Mouse (Mus musculus): ENCODE measurements around the gene Itpr2. TPM values are rescaled to one million over a fixed set of nuclear protein-coding genes. Genes with fewer than 3 reads are reported as not detected.

The Itpr2 gene
- polyA plus RNA-seq, 1 experiment = 2.6 TPM

DNA sequence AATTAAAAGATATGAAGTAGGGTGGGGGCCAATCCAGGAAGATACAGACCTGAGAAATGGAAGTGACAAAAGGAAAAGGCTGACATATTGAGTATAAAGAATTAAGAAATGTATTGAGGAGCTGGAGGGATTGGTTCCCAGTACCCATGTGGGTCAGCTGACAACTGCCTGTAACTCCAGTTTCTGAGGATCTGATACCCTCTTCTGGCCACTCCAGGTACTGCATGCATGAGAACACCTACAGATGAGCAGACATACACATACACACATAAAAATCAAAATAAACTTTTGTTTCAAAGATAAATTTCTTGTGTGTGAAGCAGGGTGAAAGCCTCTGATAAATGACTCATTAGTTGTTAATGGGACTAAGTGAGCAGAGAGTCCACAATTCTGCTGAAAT is 203.3 kb downstream of the Itpr2 start:
- TF ChIP-seq MYOG (IDR thresholded peaks at IDR 0.05; ENCODE audit: control insufficient read depth, extremely low read depth, insufficient read length) (no peak), MAX (IDR thresholded peaks at IDR 0.05) (no peak), FOSL1 (IDR thresholded peaks at IDR 0.05; ENCODE audit: insufficient read depth, low read length, poor library complexity, severe bottlenecking) (no peak)
- Histone ChIP-seq H3K79me2 (ENCODE audit: control insufficient read depth, insufficient read depth) (no peaks in the 10 kb centered on the region), H3K79me3 (ENCODE audit: low read depth) (no peaks in the 10 kb centered on the region), H3ac (ENCODE audit: control insufficient read depth, insufficient read length, low read depth) (no peak overlapping the region), H3K4me3 (ENCODE audit: insufficient read depth, poor library complexity, severe bottlenecking) (no peak overlapping the region), H3K36me3 (ENCODE audit: control insufficient read depth, insufficient read depth) (no peaks in the 10 kb centered on the region), H3K27me3 (ENCODE audit: control insufficient read depth, insufficient read depth, insufficient read length) (no peaks in the 10 kb centered on the region)

DNA sequence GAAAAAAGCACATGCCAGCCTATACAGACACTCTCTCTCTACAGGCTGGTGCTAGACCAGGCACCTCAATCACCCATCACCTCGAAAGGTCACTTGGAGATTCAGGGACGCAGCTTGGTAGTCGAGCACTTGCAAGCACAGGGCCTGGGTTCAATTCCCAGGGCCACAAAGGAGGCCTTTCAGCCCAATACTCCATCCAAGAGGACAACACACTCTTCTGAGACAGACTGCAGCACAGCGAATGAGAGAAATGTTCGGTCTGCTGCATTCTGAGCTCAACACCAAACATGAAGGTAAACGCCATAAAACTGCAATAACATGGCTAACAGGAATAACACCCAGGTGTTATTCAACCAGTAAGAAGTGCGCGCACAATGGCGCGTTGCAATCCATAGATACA is 211.0 kb downstream of the Itpr2 start:
- Histone ChIP-seq H3K27me3 (ENCODE audit: control insufficient read depth, insufficient read depth, insufficient read length) (no peaks in the 10 kb centered on the region), H3K4me3 (ENCODE audit: insufficient read depth, poor library complexity, severe bottlenecking) (no peak overlapping the region), H3ac (ENCODE audit: control insufficient read depth, insufficient read length, low read depth) (no peak overlapping the region), H3K79me3 (ENCODE audit: low read depth) (no peaks in the 10 kb centered on the region), H3K36me3 (ENCODE audit: control insufficient read depth, insufficient read depth) (no peaks in the 10 kb centered on the region), H3K79me2 (ENCODE audit: control insufficient read depth, insufficient read depth) (no peaks in the 10 kb centered on the region)
- TF ChIP-seq MAX (IDR thresholded peaks at IDR 0.05) (no peak), CEBPB (IDR thresholded peaks at IDR 0.05; ENCODE audit: low read depth) (no peak), CTCF (IDR thresholded peaks at IDR 0.05; ENCODE audit: control insufficient read depth, insufficient read depth, insufficient read length) (no peak), USF1 (IDR thresholded peaks at IDR 0.05; ENCODE audit: low read depth) (no peak), MYOG (IDR thresholded peaks at IDR 0.05; ENCODE audit: control insufficient read depth, extremely low read depth, insufficient read length) (no peak), FOSL1 (IDR thresholded peaks at IDR 0.05; ENCODE audit: insufficient read depth, low read length, poor library complexity, severe bottlenecking) (no peak), MYOD1 (IDR thresholded peaks at IDR 0.05; ENCODE audit: control insufficient read depth, insufficient read length, low read depth) (no peak)

DNA sequence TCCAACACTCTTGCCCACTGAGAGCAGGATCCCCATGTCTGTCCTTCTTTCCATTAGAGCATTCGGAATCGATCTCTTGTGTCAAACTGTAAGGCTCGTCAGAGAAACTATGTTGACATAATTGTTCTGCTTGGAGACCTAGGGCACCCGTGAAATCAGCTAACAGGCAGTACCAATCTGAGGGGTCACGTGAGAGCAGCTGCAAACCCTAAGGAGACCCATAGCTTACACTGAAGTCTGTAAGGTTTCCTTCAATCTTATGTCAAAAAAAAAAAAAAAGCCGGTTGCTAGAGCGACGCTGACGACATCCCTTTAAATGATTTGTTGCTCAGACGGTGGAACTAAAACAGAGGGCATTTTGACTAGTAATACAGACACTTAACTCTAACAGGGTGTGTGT is 212.2 kb downstream of the Itpr2 start:
- Histone ChIP-seq H3ac (ENCODE audit: control insufficient read depth, insufficient read length, low read depth) (no peak overlapping the region), H3K4me3 (ENCODE audit: insufficient read depth, poor library complexity, severe bottlenecking) (no peak overlapping the region), H3K27me3 (ENCODE audit: control insufficient read depth, insufficient read depth, insufficient read length) (no peaks in the 10 kb centered on the region), H3K36me3 (ENCODE audit: control insufficient read depth, insufficient read depth) (no peaks in the 10 kb centered on the region), H3K79me2 (ENCODE audit: control insufficient read depth, insufficient read depth) (no peaks in the 10 kb centered on the region), H3K79me3 (ENCODE audit: low read depth) (no peaks in the 10 kb centered on the region)
- TF ChIP-seq CEBPB (IDR thresholded peaks at IDR 0.05; ENCODE audit: low read depth) (no peak), MYOD1 (IDR thresholded peaks at IDR 0.05; ENCODE audit: control insufficient read depth, insufficient read length, low read depth) (no peak), CTCF (IDR thresholded peaks at IDR 0.05; ENCODE audit: control insufficient read depth, insufficient read depth, insufficient read length) (no peak), FOSL1 (IDR thresholded peaks at IDR 0.05; ENCODE audit: insufficient read depth, low read length, poor library complexity, severe bottlenecking) (no peak), MYOG (IDR thresholded peaks at IDR 0.05; ENCODE audit: control insufficient read depth, extremely low read depth, insufficient read length) (no peak), USF1 (IDR thresholded peaks at IDR 0.05; ENCODE audit: low read depth) (no peak)

DNA sequence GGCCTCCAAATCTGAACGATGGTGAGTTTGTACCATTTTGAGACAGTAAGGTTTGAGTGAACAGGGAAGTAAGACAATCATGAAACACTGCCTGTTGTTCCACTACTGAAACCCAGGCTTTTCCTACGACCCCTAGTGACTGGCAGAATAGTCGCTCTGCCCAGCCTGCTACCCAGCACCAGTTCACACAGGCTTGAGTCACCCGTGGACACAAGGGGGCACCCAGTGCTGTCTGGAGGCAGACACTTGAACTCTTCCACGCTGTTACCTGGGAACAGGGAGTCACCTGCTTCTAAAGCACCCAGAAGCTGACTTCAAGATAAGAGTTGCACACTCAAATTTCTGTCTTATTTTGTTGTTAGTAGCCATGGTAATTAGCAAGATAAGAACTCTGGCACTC is 213.8 kb downstream of the Itpr2 start:
- H3K4me3 ChIP-seq (ENCODE audit: insufficient read depth, poor library complexity, severe bottlenecking) = no peak overlapping the region
- H3K79me3 ChIP-seq (ENCODE audit: low read depth) = no peaks in the 10 kb centered on the region
- no peaks in the 10 kb centered on the region for H3K36me3 ChIP-seq (ENCODE audit: control insufficient read depth, insufficient read depth)
- TF ChIP-seq USF1 (IDR thresholded peaks at IDR 0.05; ENCODE audit: low read depth) (no peak), MYOG (IDR thresholded peaks at IDR 0.05; ENCODE audit: control insufficient read depth, extremely low read depth, insufficient read length) (no peak), MYOD1 (IDR thresholded peaks at IDR 0.05; ENCODE audit: control insufficient read depth, insufficient read length, low read depth) (no peak)
- no peaks in the 10 kb centered on the region for H3K27me3 ChIP-seq (ENCODE audit: control insufficient read depth, insufficient read depth, insufficient read length)
- H3ac ChIP-seq (ENCODE audit: control insufficient read depth, insufficient read length, low read depth) = no peak overlapping the region
- no peaks in the 10 kb centered on the region for H3K79me2 ChIP-seq (ENCODE audit: control insufficient read depth, insufficient read depth)

DNA sequence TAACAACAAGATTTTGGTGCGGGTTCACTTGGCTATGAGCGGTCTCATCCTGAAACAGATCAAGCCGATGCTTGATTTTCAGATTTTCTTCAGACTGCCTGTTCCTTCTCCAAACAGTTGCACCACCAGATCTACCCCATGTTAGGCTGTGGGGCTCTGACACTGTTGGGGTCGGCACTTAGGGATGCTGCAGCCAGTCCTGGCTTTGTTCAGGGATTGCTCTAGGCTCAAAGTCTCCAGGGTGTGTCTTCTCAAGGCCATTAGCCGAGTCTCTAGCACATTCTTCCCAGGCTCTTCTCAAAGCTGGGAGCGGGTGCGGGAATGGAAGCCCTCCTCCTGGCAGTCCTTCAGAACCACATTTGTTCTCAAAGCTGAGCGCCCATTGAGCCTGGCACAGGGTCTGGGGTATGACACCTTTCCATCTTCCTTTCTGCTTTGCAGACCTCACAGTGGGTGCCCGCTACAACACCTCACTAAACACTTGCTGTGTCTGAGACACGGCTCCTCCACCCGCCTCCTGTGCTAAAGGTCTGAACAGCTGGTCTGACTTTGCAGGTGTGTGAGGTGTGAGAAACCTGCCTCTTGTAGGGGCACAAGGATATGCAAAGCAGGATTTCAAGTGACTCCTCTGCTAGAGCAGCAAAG is 217.0 kb downstream of the Itpr2 start:
- Histone ChIP-seq H3K79me3 (ENCODE audit: low read depth) (no peaks in the 10 kb centered on the region), H3K4me3 (ENCODE audit: insufficient read depth, poor library complexity, severe bottlenecking) (no peak overlapping the region), H3K79me2 (ENCODE audit: control insufficient read depth, insufficient read depth) (no peaks in the 10 kb centered on the region), H3ac (ENCODE audit: control insufficient read depth, insufficient read length, low read depth) (no peak overlapping the region), H3K36me3 (ENCODE audit: control insufficient read depth, insufficient read depth) (no peaks in the 10 kb centered on the region), H3K27me3 (ENCODE audit: control insufficient read depth, insufficient read depth, insufficient read length) (no peaks in the 10 kb centered on the region)
- TF ChIP-seq USF1 (IDR thresholded peaks at IDR 0.05; ENCODE audit: low read depth) = no peak
- no peak for TF ChIP-seq CEBPB (IDR thresholded peaks at IDR 0.05; ENCODE audit: low read depth)
- no peak for TF ChIP-seq MAX (IDR thresholded peaks at IDR 0.05)
- no peak for TF ChIP-seq FOSL1 (IDR thresholded peaks at IDR 0.05; ENCODE audit: insufficient read depth, low read length, poor library complexity, severe bottlenecking)
- TF ChIP-seq MYOD1 (IDR thresholded peaks at IDR 0.05; ENCODE audit: control insufficient read depth, insufficient read length, low read depth) = no peak
- TF ChIP-seq MYOG (IDR thresholded peaks at IDR 0.05; ENCODE audit: control insufficient read depth, extremely low read depth, insufficient read length) = no peak
- no peak for TF ChIP-seq CTCF (IDR thresholded peaks at IDR 0.05; ENCODE audit: control insufficient read depth, insufficient read depth, insufficient read length)

DNA sequence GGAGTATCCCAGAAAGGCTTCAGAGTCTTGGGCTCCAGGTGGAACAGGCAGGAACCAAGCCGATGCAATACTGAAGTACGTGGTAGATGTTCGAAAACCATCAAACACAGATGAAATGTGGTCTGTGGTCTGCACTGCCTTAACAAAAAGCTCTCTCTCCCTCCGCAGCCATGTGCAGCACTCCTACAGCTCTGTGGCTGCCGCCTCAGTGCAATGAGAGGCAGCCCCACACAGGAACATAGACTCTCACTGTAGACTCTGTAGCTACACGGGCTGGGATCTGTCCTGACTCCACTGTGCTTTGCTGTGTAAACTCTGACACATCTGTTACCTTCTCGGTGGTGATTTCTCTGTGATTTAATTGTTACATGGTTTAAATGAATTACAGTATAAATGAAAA is 218.0 kb downstream of the Itpr2 start:
- TF ChIP-seq MYOG (IDR thresholded peaks at IDR 0.05; ENCODE audit: control insufficient read depth, extremely low read depth, insufficient read length) (no peak), MAX (IDR thresholded peaks at IDR 0.05) (no peak), USF1 (IDR thresholded peaks at IDR 0.05; ENCODE audit: low read depth) (no peak), FOSL1 (IDR thresholded peaks at IDR 0.05; ENCODE audit: insufficient read depth, low read length, poor library complexity, severe bottlenecking) (no peak), MYOD1 (IDR thresholded peaks at IDR 0.05; ENCODE audit: control insufficient read depth, insufficient read length, low read depth) (no peak), CTCF (IDR thresholded peaks at IDR 0.05; ENCODE audit: control insufficient read depth, insufficient read depth, insufficient read length) (no peak), CEBPB (IDR thresholded peaks at IDR 0.05; ENCODE audit: low read depth) (no peak)
- no peak overlapping the region for H3K4me3 ChIP-seq (ENCODE audit: insufficient read depth, poor library complexity, severe bottlenecking)
- no peaks in the 10 kb centered on the region for H3K79me2 ChIP-seq (ENCODE audit: control insufficient read depth, insufficient read depth)
- no peaks in the 10 kb centered on the region for H3K36me3 ChIP-seq (ENCODE audit: control insufficient read depth, insufficient read depth)
- no peaks in the 10 kb centered on the region for H3K79me3 ChIP-seq (ENCODE audit: low read depth)
- no peak overlapping the region for H3ac ChIP-seq (ENCODE audit: control insufficient read depth, insufficient read length, low read depth)
- H3K27me3 ChIP-seq (ENCODE audit: control insufficient read depth, insufficient read depth, insufficient read length) = no peaks in the 10 kb centered on the region

Measured in C2C12 (cell line).